Mouse (Mus musculus) cerebellum, adult 2 months (tissue): ENCODE data around the gene C2cd4c. TPM values are rescaled to one million over a fixed set of nuclear protein-coding genes. Genes with fewer than 3 reads are reported as not detected.

ENCODE experiments used
- DNase-seq, 2 experiments: peaks; one replicate each; pipeline ENCODE4 v3.0.0; 2021
- H3K27ac ChIP-seq: fragments of 200-500 bp; 2 replicates; pipeline ENCODE4 v1.5.1; 2012; ENCODE audit warnings: low read length, control low read depth, inconsistent platforms; ENCODE audit not compliant: insufficient read depth
- H3K27me3 ChIP-seq: fragments of 200-500 bp; 2 replicates; pipeline ENCODE4 v1.6.1; 2012; ENCODE audit warnings: inconsistent platforms, mild to moderate bottlenecking, low read length, moderate library complexity; ENCODE audit not compliant: control insufficient read depth, insufficient read depth
- H3K4me1 ChIP-seq: fragments of 200-500 bp; 2 replicates; pipeline ENCODE4 v1.6.1; 2011; ENCODE audit warnings: low read length; ENCODE audit not compliant: control insufficient read depth, insufficient read depth
- H3K4me3 ChIP-seq: fragments of 200-500 bp; replicated peaks from 2 replicates; pipeline ENCODE3; 2011; ENCODE audit warnings: mild to moderate bottlenecking, low read depth, low read length, control low read depth; ENCODE audit not compliant: insufficient read depth
- CTCF ChIP-seq: fragments of 200-500 bp; IDR thresholded peaks from 2 replicates; pipeline ENCODE4 v1.5.1; 2011; ENCODE audit warnings: low read depth, mild to moderate bottlenecking, control low read depth, low read length, moderate library complexity, borderline replicate concordance; ENCODE audit not compliant: insufficient read depth
- POLR2A ChIP-seq: fragments of 200-500 bp; IDR thresholded peaks from 2 replicates; pipeline ENCODE4 v1.6.1; 2011; ENCODE audit warnings: low read length, control low read depth, borderline replicate concordance; ENCODE audit not compliant: insufficient read depth
- WGBS: fragments of 180-500 bp; shearing (Covaris S2); methylation state at CpG from one replicate; pipeline ENCODE4 v1.1.7; 2018; 5-methylcytosine and 5-hydroxymethylcytosine counted together
- polyA plus RNA-seq: library from polyadenylated mRNA; depleted of rRNA; stranded (reverse); fragments of >200 nt; gene quantifications from 2 replicates; pipeline ENCODE4 v1.2.3, GENCODE M21; 2012

C2cd4c gene
- polyA plus RNA-seq, 1 experiment, result 3.1 TPM

DNA sequence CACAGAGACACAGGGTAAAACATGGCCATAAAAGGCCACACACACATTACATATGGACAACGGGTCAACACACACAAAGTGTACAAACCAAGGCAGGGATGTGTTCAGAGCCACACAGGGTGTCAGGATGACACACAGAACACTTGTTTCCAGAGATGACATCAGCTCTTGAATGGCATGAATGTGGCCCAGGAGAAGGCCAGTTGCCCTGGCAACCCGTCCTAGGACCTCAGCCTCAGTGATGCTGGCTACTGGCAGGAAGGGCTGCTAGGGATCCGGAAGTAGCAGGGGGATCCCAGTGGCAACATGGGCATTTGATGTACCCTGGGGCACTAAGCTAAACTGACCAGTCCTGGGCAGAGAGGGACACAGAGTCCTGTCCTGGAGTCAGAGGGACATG lies 4.5 kb downstream of the C2cd4c start:
- no peak for DNase-seq
- H3K27me3 ChIP-seq, result no peaks in the 10 kb centered on the region
- WGBS, result 66% methylated on average over 3 of the region's 3 CpGs
- TF ChIP-seq POLR2A (no peak), CTCF (no peak)
- H3K4me1 ChIP-seq, result peaks cover 17% of the 10 kb centered on the region
- no peak overlapping the region for H3K27ac ChIP-seq
- no peak overlapping the region for H3K4me3 ChIP-seq

GRCm38 (mm10) chr10:79607892-79608291 lies 5.9 kb downstream of the C2cd4c start:
- TF ChIP-seq POLR2A (no peak), CTCF (no peak)
- no peaks in the 10 kb centered on the region for H3K27me3 ChIP-seq
- H3K27ac ChIP-seq, result no peak overlapping the region
- DNase-seq, result no peak
- peaks cover 17% of the 10 kb centered on the region for H3K4me1 ChIP-seq
- 64% methylated on average over 2 of the region's 2 CpGs for WGBS
- H3K4me3 ChIP-seq, result no peak overlapping the region

- Histone ChIP-seq H3K4me1 (peaks cover 7% of the 10 kb centered on the region; the same call in 1 of the 2 replicates), H3K4me3 (no peak overlapping the region), H3K27ac (no peak overlapping the region), H3K27me3 (no peaks in the 10 kb centered on the region)
- TF ChIP-seq POLR2A (no peak), CTCF (no peak)
- DNase-seq, result peak in 1 of 2 experiments; percentile 40
- 19% methylated on average over 4 of the region's 4 CpGs for WGBS
Observed at GRCm38 (mm10) chr10:79606537-79606936, 7.3 kb downstream of the C2cd4c start.

DNA sequence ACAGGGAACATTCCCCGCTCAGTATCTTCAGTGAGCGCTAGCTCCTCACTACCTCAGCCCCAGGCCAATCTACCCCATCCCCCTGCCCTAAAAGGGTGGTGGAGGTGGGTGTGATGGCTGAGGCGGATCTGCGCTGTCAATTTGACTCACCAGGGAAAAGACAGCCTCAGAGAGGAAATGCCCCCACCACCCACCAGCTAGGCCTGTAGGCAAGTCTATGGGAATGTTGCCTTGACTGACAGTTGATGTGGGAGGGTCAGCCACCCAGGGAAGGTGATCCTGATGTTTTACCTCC lies 15.9 kb downstream of the C2cd4c start:
- TF ChIP-seq CTCF (no peak), POLR2A (no peak)
- no peaks in the 10 kb centered on the region for H3K27me3 ChIP-seq
- no peak overlapping the region for H3K27ac ChIP-seq
- no peaks in the 10 kb centered on the region for H3K4me1 ChIP-seq
- 87% methylated on average over 4 of the region's 4 CpGs for WGBS
- DNase-seq, result no peak
- H3K4me3 ChIP-seq, result no peak overlapping the region

DNA sequence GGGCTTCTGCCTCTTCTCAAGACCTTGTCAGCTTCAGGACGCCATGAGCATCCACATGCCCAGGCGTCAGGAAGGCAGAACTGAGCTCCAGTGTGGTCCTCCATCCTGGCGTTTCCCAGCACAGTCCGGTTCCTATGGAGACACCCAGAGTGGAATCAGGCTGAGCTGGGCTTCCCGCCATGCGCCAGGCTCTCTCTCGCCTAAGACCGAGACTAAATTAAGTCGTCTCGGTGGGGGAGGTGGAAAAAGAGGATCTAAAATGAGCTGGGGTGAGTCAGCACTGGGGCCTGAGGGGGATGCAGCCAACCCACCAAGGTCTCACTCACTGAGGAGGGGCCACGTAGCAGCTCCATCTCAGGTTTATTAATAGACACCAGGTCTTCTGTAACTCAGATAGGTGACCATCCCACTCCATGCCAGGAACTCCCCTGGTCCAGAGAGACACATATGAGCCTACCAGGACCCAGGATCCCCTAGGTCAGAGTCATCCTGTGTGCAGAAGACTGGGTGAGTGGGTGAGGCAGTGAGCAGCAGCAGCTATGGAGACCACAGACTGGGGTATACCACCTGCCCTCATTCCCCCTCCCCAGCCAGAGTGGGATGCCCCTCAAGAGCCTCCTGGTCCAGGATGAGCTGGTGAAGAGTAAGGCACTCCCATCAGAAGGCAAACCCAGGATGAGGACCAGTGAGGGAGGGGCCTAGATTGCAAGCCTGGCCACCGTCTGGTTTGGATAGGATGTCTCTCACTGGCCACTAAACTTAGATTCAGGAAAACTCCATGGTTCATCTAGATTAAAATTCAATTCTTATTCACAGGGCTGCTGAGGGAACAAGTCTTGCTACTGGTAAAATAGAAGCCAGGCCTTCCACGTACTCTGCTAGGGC lies 16.5 kb downstream of the C2cd4c start:
- no peak for DNase-seq
- Histone ChIP-seq H3K27ac (no peak overlapping the region), H3K27me3 (no peaks in the 10 kb centered on the region), H3K4me1 (no peaks in the 10 kb centered on the region), H3K4me3 (no peak overlapping the region)
- TF ChIP-seq POLR2A (no peak), CTCF (no peak)
- WGBS, result 33% methylated on average over 13 of the region's 13 CpGs

GRCm38 (mm10) chr10:79595590-79595929 lies 18.3 kb downstream of the C2cd4c start:
- H3K4me3 ChIP-seq, result no peak overlapping the region
- TF ChIP-seq POLR2A (no peak), CTCF (no peak)
- no peaks in the 10 kb centered on the region for H3K4me1 ChIP-seq
- no peaks in the 10 kb centered on the region for H3K27me3 ChIP-seq
- DNase-seq, result no peak
- H3K27ac ChIP-seq, result no peak overlapping the region
- 62% methylated on average over 8 of the region's 8 CpGs for WGBS

DNA sequence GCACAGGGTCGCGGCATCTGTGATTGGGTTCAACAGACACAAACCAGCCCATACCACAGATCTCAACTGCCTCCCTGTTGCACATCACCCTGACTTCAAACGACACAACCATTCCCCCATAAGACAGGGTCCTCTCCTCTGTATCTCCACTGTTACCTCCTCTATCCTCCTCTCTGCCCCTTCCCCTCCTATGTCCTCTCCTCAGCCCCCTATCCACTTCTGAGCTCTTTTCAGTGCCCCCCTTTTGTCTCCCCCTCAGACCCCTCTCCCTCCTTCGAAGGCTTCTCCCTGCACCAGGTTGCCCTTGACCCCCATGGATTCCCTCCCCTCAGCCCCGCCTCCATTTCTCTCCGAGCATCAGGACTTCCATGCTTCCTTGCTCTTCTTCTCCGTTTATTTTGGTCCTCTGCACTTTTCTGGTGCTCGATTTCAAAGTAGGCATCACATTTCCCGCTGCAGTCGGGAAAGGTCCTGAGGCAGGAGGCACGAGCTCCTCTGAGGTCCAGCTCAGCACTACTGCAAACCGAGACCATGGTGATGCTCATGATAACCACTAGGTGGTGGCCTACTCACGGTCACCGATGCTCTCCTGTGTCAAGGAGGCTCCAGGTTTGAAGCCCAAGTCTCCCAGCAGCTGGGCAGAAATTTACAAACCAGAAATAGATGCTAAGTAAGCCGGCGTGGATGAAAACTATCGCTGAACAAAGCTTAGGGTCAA lies 18.8 kb downstream of the C2cd4c start:
- TF ChIP-seq POLR2A (no peak), CTCF (peak; percentile 100)

GRCm38 (mm10) chr10:79594111-79594510 lies 19.7 kb downstream of the C2cd4c start:
- WGBS, result 52% methylated on average over 6 of the region's 6 CpGs
- no peaks in the 10 kb centered on the region for H3K4me1 ChIP-seq
- no peaks in the 10 kb centered on the region for H3K27me3 ChIP-seq
- no peak overlapping the region for H3K4me3 ChIP-seq
- H3K27ac ChIP-seq, result no peak overlapping the region
- DNase-seq, result no peak
- TF ChIP-seq POLR2A (no peak), CTCF (no peak)

More for the DNA sequence above, 18.8 kb downstream of the C2cd4c start:
- H3K4me1 ChIP-seq, result no peaks in the 10 kb centered on the region
- DNase-seq, result peak; percentile 73 to 76
- WGBS, result 14% methylated on average over 17 of the region's 17 CpGs
- H3K4me3 ChIP-seq, result no peak overlapping the region
- H3K27me3 ChIP-seq, result no peaks in the 10 kb centered on the region
- H3K27ac ChIP-seq, result no peak overlapping the region
